Mouse (Mus musculus) CH12.LX (cell line): Measurements from ENCODE around the gene Pcgf6. TPM values are rescaled to one million over a fixed set of nuclear protein-coding genes. Genes with fewer than 3 reads are reported as not detected.
"Not testable (repeated sequence)": the region's sequence is repeated elsewhere in the genome, so short reads cannot be mapped to it uniquely, and the experiment has no call there.

ENCODE experiments used
- DNase-seq: peaks from one replicate; pipeline ENCODE4 v3.0.0-alpha.2; 2013; ENCODE audit errors: extremely low read depth
- H3K27ac ChIP-seq: 2 replicates; pipeline ENCODE4 v1.5.1; 2012; ENCODE audit warnings: low read depth, mild to moderate bottlenecking, control low read depth, moderate library complexity; ENCODE audit not compliant: insufficient read depth
- H3K27me3 ChIP-seq: replicated peaks from 2 replicates; pipeline ENCODE3; 2012; ENCODE audit warnings: inconsistent platforms
- H3K36me3 ChIP-seq, 2 experiments: replicated peaks in 1 of 2; 2 replicates each; pipeline versions ENCODE3 to v1.6.1; 2012; ENCODE audit warnings: inconsistent platforms in 1 of 2, low read length in 1 of 2, mild to moderate bottlenecking in 1 of 2, mixed read lengths in 1 of 2, moderate library complexity in 1 of 2; ENCODE audit not compliant: control insufficient read depth in 1 of 2, insufficient read depth in 1 of 2
- H3K4me1 ChIP-seq, 2 experiments: 2 replicates each; pipeline ENCODE4 v1.6.1; 2012; ENCODE audit warnings: inconsistent platforms in 1 of 2, moderate library complexity in 1 of 2; ENCODE audit not compliant: insufficient read depth in 2 of 2, control insufficient read depth in 1 of 2
- H3K4me2 ChIP-seq: 2 replicates; pipeline ENCODE4 v1.6.1; 2012; ENCODE audit warnings: low read depth, mild to moderate bottlenecking, control low read depth; ENCODE audit not compliant: poor library complexity, insufficient read depth, severe bottlenecking
- H3K4me3 ChIP-seq, 3 experiments: fragments of 150-350 bp in 1 of 3; sonication (generic) in 1 of 3; replicated peaks in 1 of 3; 2 replicates each; pipeline versions ENCODE3 to v1.5.1; 2011 to 2012; ENCODE audit warnings: low read depth in 2 of 3, low read length in 2 of 3, mild to moderate bottlenecking in 2 of 3, moderate library complexity in 2 of 3, control low read depth in 1 of 3, improper control_type of control experiment in 1 of 3, inconsistent platforms in 1 of 3, mixed read lengths in 1 of 3; ENCODE audit not compliant: poor library complexity in 1 of 3
- H3K79me2 ChIP-seq: replicated peaks from 2 replicates; pipeline ENCODE4 v1.6.1; 2012; ENCODE audit warnings: mild to moderate bottlenecking, moderate library complexity; ENCODE audit not compliant: control insufficient read depth, poor library complexity, insufficient read depth, severe bottlenecking; ENCODE audit errors: extremely low read depth
- H3K9ac ChIP-seq: 2 replicates; pipeline ENCODE4 v1.6.1; 2012; ENCODE audit warnings: low read depth, mild to moderate bottlenecking, control low read depth, moderate library complexity; ENCODE audit not compliant: insufficient read depth
- H3K9me3 ChIP-seq: replicated peaks from 2 replicates; pipeline ENCODE3; 2012; ENCODE audit warnings: low read length, inconsistent platforms, mixed read lengths
- CHD1 ChIP-seq: IDR thresholded peaks from 2 replicates; pipeline ENCODE4 v1.6.1; 2012; ENCODE audit warnings: low read depth, low read length, improper control_type of control experiment, inconsistent platforms
- CHD2 ChIP-seq: IDR thresholded peaks from 2 replicates; pipeline ENCODE4 v1.6.1; 2011; ENCODE audit warnings: low read length, improper control_type of control experiment
- CTCF ChIP-seq, 2 experiments: IDR thresholded peaks in 1 of 2; conservative IDR thresholded peaks in 1 of 2; 2 replicates each; pipeline ENCODE4 v1.5.1; 2011 to 2012; ENCODE audit warnings: low read depth in 2 of 2, low read length in 2 of 2, improper control_type of control experiment in 1 of 2, inconsistent platforms in 1 of 2, mild to moderate bottlenecking in 1 of 2, moderate library complexity in 1 of 2
- E2F4 ChIP-seq: IDR thresholded peaks from 2 replicates; pipeline ENCODE4 v1.6.1; 2011; ENCODE audit warnings: low read depth, low read length, improper control_type of control experiment; ENCODE audit not compliant: insufficient replicate concordance
- ETS1 ChIP-seq: conservative IDR thresholded peaks from 2 replicates; pipeline ENCODE4 v1.6.1; 2012; ENCODE audit warnings: low read depth, mild to moderate bottlenecking, inconsistent platforms, low read length, improper control_type of control experiment, moderate library complexity
- IRF4 ChIP-seq: IDR thresholded peaks from 2 replicates; pipeline ENCODE4 v1.6.1; 2014; ENCODE audit warnings: low read depth, mild to moderate bottlenecking, inconsistent platforms, low read length, improper control_type of control experiment
- JUND ChIP-seq: conservative IDR thresholded peaks from 2 replicates; pipeline ENCODE4 v1.6.1; 2011; ENCODE audit warnings: low read depth, low read length, improper control_type of control experiment
- MAX ChIP-seq: IDR thresholded peaks from 2 replicates; pipeline ENCODE4 v1.6.1; 2011; ENCODE audit warnings: low read length, improper control_type of control experiment
- MAZ ChIP-seq: IDR thresholded peaks from 2 replicates; pipeline ENCODE4 v1.6.1; 2012; ENCODE audit warnings: low read depth, mild to moderate bottlenecking, inconsistent platforms, low read length, improper control_type of control experiment, moderate library complexity
- MEF2A ChIP-seq: IDR thresholded peaks from 2 replicates; pipeline ENCODE4 v1.6.1; 2014; ENCODE audit warnings: low read depth, mild to moderate bottlenecking, inconsistent platforms, low read length, improper control_type of control experiment, borderline replicate concordance
- MXI1 ChIP-seq: IDR thresholded peaks from 2 replicates; pipeline ENCODE4 v1.6.1; 2011; ENCODE audit warnings: mild to moderate bottlenecking, low read depth, low read length, improper control_type of control experiment
- MYC ChIP-seq: IDR thresholded peaks from 2 replicates; pipeline ENCODE4 v1.6.1; 2011; ENCODE audit warnings: low read depth, mild to moderate bottlenecking, improper control_type of control experiment, low read length
- NELFE ChIP-seq: IDR thresholded peaks from 2 replicates; pipeline ENCODE4 v1.6.1; 2011; ENCODE audit warnings: low read depth, low read length, improper control_type of control experiment
- NRF1 ChIP-seq: IDR thresholded peaks from 2 replicates; pipeline ENCODE4 v1.6.1; 2014; ENCODE audit warnings: low read depth, mild to moderate bottlenecking, inconsistent platforms, low read length, improper control_type of control experiment, moderate library complexity
- POLR2A ChIP-seq: IDR thresholded peaks from 2 replicates; pipeline ENCODE4 v1.6.1; 2011; ENCODE audit warnings: low read depth, mild to moderate bottlenecking, improper control_type of control experiment, low read length
- POLR2AphosphoS2 ChIP-seq: IDR thresholded peaks from 2 replicates; pipeline ENCODE4 v1.6.1; 2011; ENCODE audit warnings: low read depth, low read length, improper control_type of control experiment
- SIN3A ChIP-seq: IDR thresholded peaks from 2 replicates; pipeline ENCODE4 v1.6.1; 2012; ENCODE audit warnings: low read length, improper control_type of control experiment, inconsistent platforms
- SMC3 ChIP-seq: IDR thresholded peaks from 2 replicates; pipeline ENCODE4 v1.6.1; 2011; ENCODE audit warnings: low read depth, low read length, improper control_type of control experiment
- TBP ChIP-seq: conservative IDR thresholded peaks from 2 replicates; pipeline ENCODE4 v1.6.1; 2011; ENCODE audit warnings: low read depth, low read length, improper control_type of control experiment
- TCF12 ChIP-seq: IDR thresholded peaks from 2 replicates; pipeline ENCODE4 v1.6.1; 2014; ENCODE audit warnings: low read depth, mild to moderate bottlenecking, inconsistent platforms, low read length, improper control_type of control experiment
- USF1 ChIP-seq: IDR thresholded peaks from 2 replicates; pipeline ENCODE4 v1.6.1; 2014; ENCODE audit warnings: low read depth, mild to moderate bottlenecking, inconsistent platforms, low read length, improper control_type of control experiment
- ZC3H11A ChIP-seq: IDR thresholded peaks from 2 replicates; pipeline ENCODE4 v1.6.1; 2012; ENCODE audit warnings: low read depth, mild to moderate bottlenecking, inconsistent platforms, low read length, improper control_type of control experiment
- ZKSCAN1 ChIP-seq: IDR thresholded peaks from 2 replicates; pipeline ENCODE4 v1.6.1; 2012; ENCODE audit warnings: low read depth, inconsistent platforms, low read length, improper control_type of control experiment, borderline replicate concordance
- ZNF384 ChIP-seq: IDR thresholded peaks from 2 replicates; pipeline ENCODE4 v1.6.1; 2012; ENCODE audit warnings: low read depth, low read length, improper control_type of control experiment, inconsistent platforms
- dilution Hi-C: fragments of 300-500 bp; cut with MboI; formaldehyde crosslinking; loops from 2 replicates; pipeline ENCODE4 v1.14.3; 2020; ENCODE audit warnings: low sequenced_read_pairs; ENCODE audit not compliant: extremely low pct_unique_long_range_greater_than_20kb, extremely low pct_ligation_motif_present
- in situ Hi-C: fragments of 300-500 bp; cut with MboI; formaldehyde crosslinking; loops from 3 replicates; pipeline ENCODE4 v1.14.3; 2019; ENCODE audit warnings: low sequenced_read_pairs, low pct_ligation_motif_present, low pct_unique_long_range_greater_than_20kb, mixed read lengths
- polyA plus RNA-seq: library from polyadenylated mRNA; unstranded; fragments of >175 nt; gene quantifications from 2 replicates; pipeline ENCODE4 v1.2.1, GENCODE M21; 2012; ENCODE audit warnings: low read depth; ENCODE audit not compliant: insufficient read length
- total RNA-seq, 2 experiments: library from RNA; depleted of rRNA; stranded (reverse); fragments of 300-350 nt in 1 of 2; fragments of >200 nt in 1 of 2; gene quantifications; 2 replicates each; pipeline ENCODE4 v1.2.3; 2012 to 2014

The Pcgf6 gene
- total and polyA plus RNA-seq, 3 experiments: 17.3 to 43.8 (median 39.7) TPM

DNA sequence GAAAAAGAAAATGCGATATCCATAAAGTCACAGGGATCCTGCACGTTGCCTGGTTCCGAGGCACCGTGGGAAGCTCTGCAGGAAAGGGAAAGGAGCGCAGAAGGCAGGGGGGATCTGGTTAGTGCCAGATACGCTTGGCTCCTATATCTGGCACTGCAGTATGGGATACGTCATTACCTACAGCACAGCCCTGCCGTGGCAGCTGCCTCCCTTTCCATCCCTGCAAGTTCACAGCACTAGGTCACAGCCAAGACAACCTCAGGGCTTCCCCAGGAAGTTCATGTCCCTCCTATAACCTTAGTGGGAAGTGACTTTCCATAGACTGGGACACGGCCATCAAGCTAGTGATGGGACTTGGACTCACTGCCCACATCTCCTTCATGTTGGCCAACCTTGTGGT is 54.6 kb downstream of the Pcgf6 start:
- dilution Hi-C loops (no loop called here), in situ Hi-C loops (loop anchor here (10.0 kb wide), 1 partner anchor 321 kb away; the partner anchor contains the start of gene Cyp17a1)
- Histone ChIP-seq H3K9me3 (no peaks in the 10 kb centered on the region), H3K4me3 (no peak overlapping the region), H3K4me2 (no peak overlapping the region), H3K79me2 (no peaks in the 10 kb centered on the region), H3K36me3 (no peaks in the 10 kb centered on the region), H3K27ac (no peak overlapping the region), H3K4me1 (peaks cover 0 to 10% of the 10 kb centered on the region in 2 experiments; a peak in 2 of 4 replicates), H3K27me3 (no peaks in the 10 kb centered on the region), H3K9ac (no peak overlapping the region)
- no peak for TF ChIP-seq ZKSCAN1
- TF ChIP-seq JUND: no peak
- no peak for TF ChIP-seq POLR2A
- TF ChIP-seq CHD2: no peak
- no peak for TF ChIP-seq POLR2AphosphoS2
- TF ChIP-seq MYC: no peak
- TF ChIP-seq MAX: no peak
- TF ChIP-seq MAZ: no peak
- no peak for TF ChIP-seq NRF1
- no peak for TF ChIP-seq IRF4
- no peak for TF ChIP-seq ETS1
- TF ChIP-seq TBP: no peak
- TF ChIP-seq E2F4: no peak
- TF ChIP-seq MXI1: no peak
- DNase-seq: no peak

DNA sequence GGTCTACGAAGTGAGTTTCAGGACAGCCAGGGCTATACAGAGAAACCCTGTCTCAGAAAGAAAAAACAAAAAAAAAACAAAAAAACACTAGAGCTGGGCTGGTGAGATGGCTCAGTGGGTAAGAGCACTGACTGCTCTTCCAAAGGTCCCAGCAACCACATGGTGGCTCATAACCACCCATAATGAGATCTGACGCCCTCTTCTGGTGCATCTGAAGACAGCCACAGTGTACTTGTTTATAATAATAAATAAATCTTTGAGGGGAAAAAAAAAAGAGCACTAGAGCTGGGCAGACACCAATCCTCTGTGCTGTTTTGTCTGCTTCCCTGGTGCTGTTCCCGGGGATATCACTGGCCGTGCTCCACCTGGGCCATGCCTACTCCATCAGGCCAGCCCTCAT is 58.4 kb downstream of the Pcgf6 start:
- H3K79me2 ChIP-seq, H3K9me3 ChIP-seq, H3K4me3 ChIP-seq, H3K36me3 ChIP-seq, DNase-seq, dilution Hi-C loops, H3K4me2 ChIP-seq, H3K27ac ChIP-seq, H3K27me3 ChIP-seq, H3K9ac ChIP-seq: not testable (repeated sequence)
- peak in 1 of 2 experiments; percentile 26; a peak in 2 of 4 replicates for TF ChIP-seq CTCF (conservative IDR thresholded peaks at IDR 0.05 in 1 of 2, IDR thresholded peaks at IDR 0.05 in 1 of 2; ENCODE audit: low read depth in 2 of 2, low read length in 2 of 2)
- H3K4me1 ChIP-seq: peaks cover 8 to 16% of the 10 kb centered on the region in 2 experiments
- in situ Hi-C loops: loop anchor here (10.0 kb wide), 1 partner anchor 318 kb away; the partner anchor contains the start of gene Cyp17a1

DNA sequence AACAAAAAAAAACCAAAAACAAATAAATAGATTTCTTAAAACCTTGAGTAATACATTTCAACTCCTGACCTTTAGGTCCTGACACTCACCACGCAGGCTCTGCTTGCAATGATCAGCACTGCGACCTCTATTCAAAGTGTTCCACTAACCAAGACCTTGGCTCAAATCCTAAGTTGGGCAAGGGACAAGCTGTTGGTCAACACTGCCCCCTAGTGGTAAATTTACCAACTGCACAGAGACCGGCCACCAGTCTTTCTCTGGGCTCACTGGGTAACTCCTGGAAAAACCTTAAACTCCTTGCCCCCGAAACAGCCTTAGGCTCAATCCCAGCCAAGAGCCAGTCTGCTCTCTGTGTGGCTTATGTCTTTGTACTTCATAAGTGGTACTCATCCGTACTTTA is 59.6 kb downstream of the Pcgf6 start:
- Histone ChIP-seq H3K4me1 (peaks cover 2 to 17% of the 10 kb centered on the region in 2 experiments; a peak in 3 of 4 replicates), H3K36me3 (no peaks in the 10 kb centered on the region), H3K79me2 (no peaks in the 10 kb centered on the region), H3K9me3 (no peaks in the 10 kb centered on the region)
- peak; percentile 80 for DNase-seq
- TF ChIP-seq NRF1: 0 out of 2 replicates have a peak, but pooled peaks have one; percentile 43
- 0 out of 2 replicates have a peak, but pooled peaks have one; percentile 37 for TF ChIP-seq MYC
- no peak for TF ChIP-seq USF1
- no peak for TF ChIP-seq CHD1
- no peak for TF ChIP-seq E2F4
- TF ChIP-seq ZC3H11A: peak; percentile 82
- TF ChIP-seq NELFE: peak; percentile 27; the same call in 1 of the 2 replicates
- TF ChIP-seq TCF12: 0 out of 2 replicates have a peak, but pooled peaks have one; percentile 23
- TF ChIP-seq IRF4: no peak
- peak; percentile 95 for TF ChIP-seq SMC3
- peak; percentile 30; the same call in 1 of the 2 replicates for TF ChIP-seq MEF2A
- peak; percentile 69; the same call in 1 of the 2 replicates for TF ChIP-seq SIN3A
- TF ChIP-seq ZNF384: peak; percentile 68
- TF ChIP-seq CTCF (conservative IDR thresholded peaks at IDR 0.05 in 1 of 2, IDR thresholded peaks at IDR 0.05 in 1 of 2; ENCODE audit: low read depth in 2 of 2, low read length in 2 of 2): peak; percentile 86 to 98
- TF ChIP-seq, all 38 proteins: peak for 10
- dilution Hi-C loops: no loop called here
- H3K4me3 ChIP-seq: no peak overlapping the region
- no peak overlapping the region for H3K4me2 ChIP-seq
- H3K27me3 ChIP-seq: no peaks in the 10 kb centered on the region
- no peak overlapping the region for H3K9ac ChIP-seq
- H3K27ac ChIP-seq: no peak overlapping the region
- in situ Hi-C loops: loop anchor here (10.0 kb wide), 1 partner anchor 316 kb away; the partner anchor contains the start of gene Cyp17a1
